Mouse (Mus musculus) E14TG2a.4 (cell line): Measurements from ENCODE around the gene Snx11.

Experiments used
- H3K27me3 ChIP-seq: 2 replicates; pipeline ENCODE4 v1.6.1; 2014; ENCODE audit warnings: low read length, control low read depth; ENCODE audit not compliant: insufficient read depth
- H3K36me3 ChIP-seq: 2 replicates; pipeline ENCODE4 v1.6.1; 2014; ENCODE audit warnings: low read length, control low read depth; ENCODE audit not compliant: insufficient read depth
- H3K4me1 ChIP-seq: replicated peaks from 2 replicates; pipeline ENCODE4 v1.6.1; 2014; ENCODE audit warnings: low read depth, low read length, control low read depth
- H3K4me3 ChIP-seq: replicated peaks from 2 replicates; pipeline ENCODE4 v1.5.1; 2014; ENCODE audit warnings: mild to moderate bottlenecking, low read length
- H3K9me3 ChIP-seq: 2 replicates; pipeline ENCODE4 v1.6.1; 2014; ENCODE audit warnings: low read length, control low read depth
- CTCF ChIP-seq: conservative IDR thresholded peaks from 2 replicates; pipeline ENCODE4 v1.5.1; 2014; ENCODE audit warnings: low read length
- NANOG ChIP-seq: IDR thresholded peaks from 2 replicates; pipeline ENCODE4 v1.6.1; 2014; ENCODE audit warnings: borderline replicate concordance, low read length, mixed read lengths
- POU5F1 ChIP-seq: IDR thresholded peaks from 2 replicates; pipeline ENCODE4 v1.6.1; 2014; ENCODE audit warnings: low read length, borderline replicate concordance

Snx11 gene

GRCm38 (mm10) chr11:96772413-96772812, 4.9 kb downstream of the Snx11 start:
- peak overlapping the region; percentile 35 for H3K4me3 ChIP-seq
- no peaks in the 10 kb centered on the region for H3K27me3 ChIP-seq
- H3K9me3 ChIP-seq: no peaks in the 10 kb centered on the region
- peaks cover 87% of the 10 kb centered on the region for H3K4me1 ChIP-seq
- H3K36me3 ChIP-seq: peaks cover 83% of the 10 kb centered on the region
- TF ChIP-seq POU5F1 (no peak), CTCF (no peak), NANOG (no peak)

DNA sequence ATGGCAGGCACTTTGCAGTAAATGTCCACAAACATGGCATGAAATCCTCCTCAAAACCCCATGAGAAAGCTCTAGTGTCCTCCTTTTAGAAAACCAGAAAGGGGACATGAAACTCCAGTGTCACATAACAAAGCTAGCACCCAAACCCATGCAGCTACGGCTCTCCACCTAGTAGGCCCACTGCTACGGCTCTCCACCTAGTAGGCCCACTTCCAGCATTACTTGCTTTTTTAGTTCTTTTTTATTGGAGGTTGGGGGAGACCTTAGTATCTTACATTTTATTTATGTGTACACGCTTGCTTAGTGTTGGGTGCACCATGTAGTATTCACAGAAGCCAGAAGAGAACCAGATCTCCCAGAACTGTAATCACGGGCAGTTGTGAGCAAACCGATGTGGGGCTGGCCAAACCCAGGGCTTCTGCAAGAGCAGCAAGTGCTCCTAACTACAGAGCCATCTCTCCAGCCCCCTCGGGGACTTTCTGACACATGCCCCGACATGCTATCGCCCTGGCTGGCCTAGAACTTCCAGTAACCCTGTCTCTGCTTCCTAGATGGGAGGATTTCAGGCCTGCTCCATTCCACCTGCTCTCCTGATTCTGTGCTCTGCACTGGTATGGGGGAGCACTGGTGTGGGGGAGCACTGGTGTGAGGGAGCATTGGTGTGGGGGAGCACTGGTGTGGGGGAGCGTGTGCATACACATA, 5.9 kb downstream of the Snx11 start:
- Histone ChIP-seq H3K4me3 (peak overlapping the region; percentile 8), H3K9me3 (no peaks in the 10 kb centered on the region), H3K36me3 (peaks cover 83% of the 10 kb centered on the region), H3K27me3 (no peaks in the 10 kb centered on the region), H3K4me1 (peaks cover 90% of the 10 kb centered on the region)
- TF ChIP-seq CTCF: no peak
- no peak for TF ChIP-seq POU5F1
- no peak for TF ChIP-seq NANOG

GRCm38 (mm10) chr11:96768240-96768639, 9.1 kb downstream of the Snx11 start:
- Histone ChIP-seq H3K36me3 (peaks cover 67% of the 10 kb centered on the region), H3K4me3 (peak overlapping the region; percentile 58), H3K27me3 (no peaks in the 10 kb centered on the region), H3K4me1 (peaks cover 89% of the 10 kb centered on the region), H3K9me3 (no peaks in the 10 kb centered on the region)
- TF ChIP-seq CTCF: no peak
- TF ChIP-seq NANOG: no peak
- TF ChIP-seq POU5F1: no peak

DNA sequence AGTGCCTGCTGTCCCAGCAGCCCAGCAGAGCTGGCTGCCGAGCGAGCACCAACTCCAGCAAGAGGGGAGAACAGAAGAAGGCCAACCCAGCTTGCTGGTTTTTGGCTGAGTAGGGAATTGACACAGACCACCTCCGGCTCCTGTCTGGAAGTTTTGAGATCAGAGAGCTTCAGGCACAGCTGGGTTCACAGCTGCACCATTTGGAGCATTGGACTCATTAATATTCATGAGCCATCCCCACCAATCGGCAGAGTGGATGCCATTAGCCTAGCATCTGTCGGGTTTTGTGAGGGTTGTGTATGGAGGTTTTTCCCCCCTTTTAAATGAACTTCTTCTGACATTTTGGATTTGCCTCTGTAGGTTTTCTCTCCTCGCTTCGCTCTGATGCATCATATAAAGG, 10.3 kb downstream of the Snx11 start:
- Histone ChIP-seq H3K27me3 (no peaks in the 10 kb centered on the region), H3K4me1 (peaks cover 79% of the 10 kb centered on the region), H3K4me3 (peak overlapping the region; percentile 49), H3K9me3 (no peaks in the 10 kb centered on the region), H3K36me3 (peaks cover 55% of the 10 kb centered on the region)
- TF ChIP-seq CTCF: no peak

- H3K36me3 ChIP-seq: peaks cover 50% of the 10 kb centered on the region
- peaks cover 76% of the 10 kb centered on the region for H3K4me1 ChIP-seq
- peak overlapping the region; percentile 49 for H3K4me3 ChIP-seq
- TF ChIP-seq CTCF (no peak), POU5F1 (no peak), NANOG (no peak)
- H3K9me3 ChIP-seq: no peaks in the 10 kb centered on the region
- no peaks in the 10 kb centered on the region for H3K27me3 ChIP-seq
Measured at GRCm38 (mm10) chr11:96766555-96766954, 10.8 kb downstream of the Snx11 start.

DNA sequence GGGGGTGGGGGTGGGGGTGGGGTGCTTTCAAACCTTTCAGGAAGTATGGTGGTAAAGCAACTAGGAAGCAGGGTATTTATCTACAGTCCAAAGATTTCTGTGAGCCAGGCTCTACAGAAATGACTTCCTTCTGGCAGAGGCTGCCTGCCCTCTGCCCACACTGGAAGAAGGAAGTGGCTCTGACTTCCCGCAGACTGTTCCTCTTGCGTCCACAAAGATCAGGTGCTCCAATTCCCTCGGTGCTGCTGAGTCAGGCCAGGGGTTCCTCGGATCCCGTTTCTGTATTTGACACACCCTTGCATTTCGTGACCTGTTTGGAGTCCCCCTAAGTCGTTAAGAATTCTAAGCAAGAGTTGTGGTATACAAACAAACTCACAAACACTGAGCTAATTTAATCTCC, 11.7 kb downstream of the Snx11 start:
- Histone ChIP-seq H3K4me1 (peaks cover 71% of the 10 kb centered on the region), H3K4me3 (no peak overlapping the region), H3K36me3 (peaks cover 41% of the 10 kb centered on the region), H3K9me3 (no peaks in the 10 kb centered on the region), H3K27me3 (no peaks in the 10 kb centered on the region)
- TF ChIP-seq NANOG: no peak
- no peak for TF ChIP-seq CTCF
- TF ChIP-seq POU5F1: no peak

GRCm38 (mm10) chr11:96764511-96765350, 12.6 kb downstream of the Snx11 start:
- no peaks in the 10 kb centered on the region for H3K9me3 ChIP-seq
- TF ChIP-seq CTCF (no peak), NANOG (no peak), POU5F1 (no peak)
- H3K36me3 ChIP-seq: peaks cover 32% of the 10 kb centered on the region
- H3K4me3 ChIP-seq: no peak overlapping the region
- peaks cover 72% of the 10 kb centered on the region for H3K4me1 ChIP-seq
- H3K27me3 ChIP-seq: no peaks in the 10 kb centered on the region

- no peak for TF ChIP-seq NANOG
- no peak for TF ChIP-seq POU5F1
- Histone ChIP-seq H3K36me3 (peaks cover 13% of the 10 kb centered on the region), H3K4me3 (no peak overlapping the region), H3K9me3 (no peaks in the 10 kb centered on the region), H3K4me1 (peaks cover 57% of the 10 kb centered on the region), H3K27me3 (no peaks in the 10 kb centered on the region)
Measured at GRCm38 (mm10) chr11:96762742-96763470, 14.5 kb downstream of the Snx11 start.
